Mouse (Mus musculus): ENCODE results near the gene Baz2a. TPM values are rescaled to one million over a fixed set of nuclear protein-coding genes. Genes with fewer than 3 reads are reported as not detected.

The Baz2a gene
- total and polyA plus RNA-seq, 3 experiments = 5.4 to 34.0 (median 12.8) TPM

- H3K27ac ChIP-seq (ENCODE audit: insufficient read depth, low read depth) = no peak overlapping the region
- H3K4me1 ChIP-seq (ENCODE audit: control insufficient read depth in 1 of 2, insufficient read depth in 2 of 2) = peaks cover 12 to 57% of the 10 kb centered on the region in 2 experiments
- H3K9ac ChIP-seq (ENCODE audit: insufficient read depth, low read depth) = no peak overlapping the region
- peaks cover 65 to 95% of the 10 kb centered on the region in 2 experiments for H3K36me3 ChIP-seq (replicated peaks in 1 of 2; ENCODE audit: control insufficient read depth in 1 of 2, insufficient read depth in 1 of 2, low read length in 1 of 2)
- no peak overlapping the region for H3K4me3 ChIP-seq (replicated peaks in 1 of 3; ENCODE audit: low read depth in 2 of 3, low read length in 2 of 3, poor library complexity in 1 of 3)
- in situ Hi-C loops (cut with MboI; ENCODE audit: low pct_ligation_motif_present, low pct_unique_long_range_greater_than_20kb, low sequenced_read_pairs) = no loop called here
- no peak for DNase-seq (ENCODE audit: extremely low read depth)
- dilution Hi-C loops (cut with MboI; ENCODE audit: extremely low pct_ligation_motif_present, extremely low pct_unique_long_range_greater_than_20kb, low sequenced_read_pairs) = no loop called here
- TF ChIP-seq NELFE (IDR thresholded peaks at IDR 0.05; ENCODE audit: low read depth, low read length) = no peak
- no peak for TF ChIP-seq ZNF384 (IDR thresholded peaks at IDR 0.05; ENCODE audit: low read depth, low read length)
- no peak; the same call in 1 of the 2 replicates for TF ChIP-seq POLR2A (IDR thresholded peaks at IDR 0.05; ENCODE audit: low read depth, low read length)
- TF ChIP-seq MXI1 (IDR thresholded peaks at IDR 0.05; ENCODE audit: low read depth, low read length) = no peak
- TF ChIP-seq RCOR1 (conservative IDR thresholded peaks at IDR 0.05; ENCODE audit: low read depth, low read length) = no peak
- TF ChIP-seq CTCF (conservative IDR thresholded peaks at IDR 0.05 in 1 of 2, IDR thresholded peaks at IDR 0.05 in 1 of 2; ENCODE audit: low read depth in 2 of 2, low read length in 2 of 2) = no peak
- TF ChIP-seq MYC (IDR thresholded peaks at IDR 0.05; ENCODE audit: low read depth, low read length) = no peak
- no peak for TF ChIP-seq MAFK (IDR thresholded peaks at IDR 0.05; ENCODE audit: insufficient replicate concordance, low read length)
- no peak for TF ChIP-seq MAX (IDR thresholded peaks at IDR 0.05; ENCODE audit: low read length)
- no peak for TF ChIP-seq EP300 (IDR thresholded peaks at IDR 0.05; ENCODE audit: low read length)
- no peak for TF ChIP-seq ZKSCAN1 (IDR thresholded peaks at IDR 0.05; ENCODE audit: borderline replicate concordance, low read depth, low read length)
- TF ChIP-seq USF2 (conservative IDR thresholded peaks at IDR 0.05; ENCODE audit: low read depth, low read length) = no peak
- no peaks in the 10 kb centered on the region for H3K27me3 ChIP-seq (replicated peaks)
- no peak overlapping the region for H3K4me2 ChIP-seq (ENCODE audit: insufficient read depth, low read depth, poor library complexity, severe bottlenecking)
- H3K79me2 ChIP-seq (replicated peaks; ENCODE audit: control insufficient read depth, extremely low read depth, insufficient read depth, poor library complexity, severe bottlenecking) = peaks cover 83% of the 10 kb centered on the region
- H3K9me3 ChIP-seq (replicated peaks; ENCODE audit: low read length) = no peaks in the 10 kb centered on the region
Measured at GRCm38 (mm10) chr10:128043041-128043835, 48.1 kb upstream of the Baz2a start.

GRCm38 (mm10) chr10:128048157-128048556 lies 43.2 kb upstream of the Baz2a start:
- peaks cover 0 to 14% of the 10 kb centered on the region in 2 experiments; a peak in 2 of 4 replicates for H3K4me1 ChIP-seq (ENCODE audit: control insufficient read depth in 1 of 2, insufficient read depth in 2 of 2)
- H3K79me2 ChIP-seq (replicated peaks; ENCODE audit: control insufficient read depth, extremely low read depth, insufficient read depth, poor library complexity, severe bottlenecking) = peaks cover 34% of the 10 kb centered on the region
- dilution Hi-C loops (cut with MboI; ENCODE audit: extremely low pct_ligation_motif_present, extremely low pct_unique_long_range_greater_than_20kb, low sequenced_read_pairs) (no loop called here), in situ Hi-C loops (cut with MboI; ENCODE audit: low pct_ligation_motif_present, low pct_unique_long_range_greater_than_20kb, low sequenced_read_pairs) (no loop called here)
- H3K36me3 ChIP-seq (replicated peaks in 1 of 2; ENCODE audit: control insufficient read depth in 1 of 2, insufficient read depth in 1 of 2, low read length in 1 of 2) = peaks cover 56 to 79% of the 10 kb centered on the region in 2 experiments
- H3K4me2 ChIP-seq (ENCODE audit: insufficient read depth, low read depth, poor library complexity, severe bottlenecking) = no peak overlapping the region
- no peak overlapping the region for H3K9ac ChIP-seq (ENCODE audit: insufficient read depth, low read depth)
- no peak for DNase-seq (ENCODE audit: extremely low read depth)
- TF ChIP-seq SIN3A (IDR thresholded peaks at IDR 0.05; ENCODE audit: low read length) = no peak
- TF ChIP-seq USF2 (conservative IDR thresholded peaks at IDR 0.05; ENCODE audit: low read depth, low read length) = no peak
- no peak for TF ChIP-seq GABPA (IDR thresholded peaks at IDR 0.05; ENCODE audit: insufficient replicate concordance, low read depth, low read length)
- no peak for TF ChIP-seq CHD1 (IDR thresholded peaks at IDR 0.05; ENCODE audit: low read depth, low read length)
- no peak for TF ChIP-seq IRF4 (IDR thresholded peaks at IDR 0.05; ENCODE audit: low read depth, low read length)
- no peak for TF ChIP-seq EP300 (IDR thresholded peaks at IDR 0.05; ENCODE audit: low read length)
- no peak for TF ChIP-seq ETS1 (conservative IDR thresholded peaks at IDR 0.05; ENCODE audit: low read depth, low read length)
- no peak overlapping the region for H3K27ac ChIP-seq (ENCODE audit: insufficient read depth, low read depth)
- H3K27me3 ChIP-seq (replicated peaks) = no peaks in the 10 kb centered on the region
- no peak overlapping the region for H3K4me3 ChIP-seq (replicated peaks in 1 of 3; ENCODE audit: low read depth in 2 of 3, low read length in 2 of 3, poor library complexity in 1 of 3)
- H3K9me3 ChIP-seq (replicated peaks; ENCODE audit: low read length) = no peaks in the 10 kb centered on the region

Measured in CH12.LX (cell line).